Mouse (Mus musculus) cerebellum, adult 2 months (tissue): Measurements from ENCODE around the gene Hexim2. TPM values are rescaled to one million over a fixed set of nuclear protein-coding genes. Genes with fewer than 3 reads are reported as not detected.
A peak's percentile ranks its signal among the peaks of the same experiment; 100 is the strongest.

ENCODE experiments used
- DNase-seq, 2 experiments: peaks; one replicate each; pipeline ENCODE4 v3.0.0; 2021
- H3K27ac ChIP-seq: fragments of 200-500 bp; 2 replicates; pipeline ENCODE4 v1.5.1; 2012; ENCODE audit warnings: low read length, control low read depth, inconsistent platforms; ENCODE audit not compliant: insufficient read depth
- H3K27me3 ChIP-seq: fragments of 200-500 bp; 2 replicates; pipeline ENCODE4 v1.6.1; 2012; ENCODE audit warnings: inconsistent platforms, mild to moderate bottlenecking, low read length, moderate library complexity; ENCODE audit not compliant: control insufficient read depth, insufficient read depth
- H3K4me1 ChIP-seq: fragments of 200-500 bp; 2 replicates; pipeline ENCODE4 v1.6.1; 2011; ENCODE audit warnings: low read length; ENCODE audit not compliant: control insufficient read depth, insufficient read depth
- H3K4me3 ChIP-seq: fragments of 200-500 bp; replicated peaks from 2 replicates; pipeline ENCODE3; 2011; ENCODE audit warnings: mild to moderate bottlenecking, low read depth, low read length, control low read depth; ENCODE audit not compliant: insufficient read depth
- CTCF ChIP-seq: fragments of 200-500 bp; IDR thresholded peaks from 2 replicates; pipeline ENCODE4 v1.5.1; 2011; ENCODE audit warnings: low read depth, mild to moderate bottlenecking, control low read depth, low read length, moderate library complexity, borderline replicate concordance; ENCODE audit not compliant: insufficient read depth
- POLR2A ChIP-seq: fragments of 200-500 bp; IDR thresholded peaks from 2 replicates; pipeline ENCODE4 v1.6.1; 2011; ENCODE audit warnings: low read length, control low read depth, borderline replicate concordance; ENCODE audit not compliant: insufficient read depth
- WGBS: fragments of 180-500 bp; shearing (Covaris S2); methylation state at CpG from one replicate; pipeline ENCODE4 v1.1.7; 2018; 5-methylcytosine and 5-hydroxymethylcytosine counted together
- polyA plus RNA-seq: library from polyadenylated mRNA; depleted of rRNA; stranded (reverse); fragments of >200 nt; gene quantifications from 2 replicates; pipeline ENCODE4 v1.2.3, GENCODE M21; 2012

Hexim2 gene
- polyA plus RNA-seq, 1 experiment: 23.0 TPM

DNA sequence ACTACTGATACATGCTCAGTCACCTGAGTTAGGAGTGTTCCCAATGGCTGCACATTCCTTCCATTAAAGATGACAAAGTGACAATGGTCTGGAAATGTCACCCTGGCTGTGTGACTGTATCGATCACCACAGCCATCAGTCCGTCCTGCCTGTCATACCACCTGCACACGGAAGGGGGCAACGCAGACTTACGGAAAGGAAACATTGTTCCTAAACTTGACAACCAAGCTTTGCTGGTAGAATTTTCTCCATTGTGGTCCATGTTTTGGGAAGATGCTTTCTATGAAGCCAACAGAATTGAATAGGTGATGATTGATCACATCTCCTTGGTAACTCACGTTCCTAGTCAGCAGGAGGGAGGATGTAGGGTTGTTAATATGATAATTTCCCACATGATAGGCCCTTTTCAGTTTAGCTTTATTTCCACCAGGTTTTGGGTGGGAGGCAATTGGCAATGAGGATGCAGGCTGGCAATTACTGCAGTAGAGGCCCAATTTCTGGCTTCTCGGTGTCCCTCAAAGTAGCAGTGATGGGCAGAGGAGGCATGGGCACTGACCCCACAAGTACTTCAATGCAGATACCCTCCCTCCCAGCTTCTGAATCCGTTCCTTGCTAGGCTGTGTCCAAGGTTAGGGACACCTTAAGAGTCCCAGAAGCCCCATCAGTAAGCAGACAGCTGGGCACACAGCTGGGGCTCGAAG is 36.6 kb downstream of the Hexim2 start:
- DNase-seq: peak; percentile 80 to 87
- no peak for TF ChIP-seq POLR2A
- TF ChIP-seq CTCF: peak; percentile 100
- Histone ChIP-seq H3K4me1 (peaks cover 13% of the 10 kb centered on the region), H3K27me3 (no peaks in the 10 kb centered on the region), H3K27ac (no peak overlapping the region), H3K4me3 (no peak overlapping the region)
- 18% methylated on average over 9 of the region's 9 CpGs for WGBS

GRCm38 (mm10) chr11:103169664-103170063 is 37.4 kb downstream of the Hexim2 start:
- Histone ChIP-seq H3K4me1 (peaks cover 19% of the 10 kb centered on the region), H3K27ac (no peak overlapping the region), H3K4me3 (no peak overlapping the region), H3K27me3 (no peaks in the 10 kb centered on the region)
- DNase-seq: no peak
- WGBS: 82% methylated on average over 5 of the region's 5 CpGs
- TF ChIP-seq POLR2A (no peak), CTCF (no peak)

GRCm38 (mm10) chr11:103170111-103170493 is 37.9 kb downstream of the Hexim2 start:
- 40% methylated on average over 3 of the region's 3 CpGs for WGBS
- peak in 1 of 2 experiments; percentile 37 for DNase-seq
- H3K27ac ChIP-seq: no peak overlapping the region
- TF ChIP-seq POLR2A (no peak), CTCF (no peak)
- H3K4me1 ChIP-seq: peaks cover 19% of the 10 kb centered on the region
- peak overlapping the region; percentile 71 for H3K4me3 ChIP-seq
- H3K27me3 ChIP-seq: no peaks in the 10 kb centered on the region

DNA sequence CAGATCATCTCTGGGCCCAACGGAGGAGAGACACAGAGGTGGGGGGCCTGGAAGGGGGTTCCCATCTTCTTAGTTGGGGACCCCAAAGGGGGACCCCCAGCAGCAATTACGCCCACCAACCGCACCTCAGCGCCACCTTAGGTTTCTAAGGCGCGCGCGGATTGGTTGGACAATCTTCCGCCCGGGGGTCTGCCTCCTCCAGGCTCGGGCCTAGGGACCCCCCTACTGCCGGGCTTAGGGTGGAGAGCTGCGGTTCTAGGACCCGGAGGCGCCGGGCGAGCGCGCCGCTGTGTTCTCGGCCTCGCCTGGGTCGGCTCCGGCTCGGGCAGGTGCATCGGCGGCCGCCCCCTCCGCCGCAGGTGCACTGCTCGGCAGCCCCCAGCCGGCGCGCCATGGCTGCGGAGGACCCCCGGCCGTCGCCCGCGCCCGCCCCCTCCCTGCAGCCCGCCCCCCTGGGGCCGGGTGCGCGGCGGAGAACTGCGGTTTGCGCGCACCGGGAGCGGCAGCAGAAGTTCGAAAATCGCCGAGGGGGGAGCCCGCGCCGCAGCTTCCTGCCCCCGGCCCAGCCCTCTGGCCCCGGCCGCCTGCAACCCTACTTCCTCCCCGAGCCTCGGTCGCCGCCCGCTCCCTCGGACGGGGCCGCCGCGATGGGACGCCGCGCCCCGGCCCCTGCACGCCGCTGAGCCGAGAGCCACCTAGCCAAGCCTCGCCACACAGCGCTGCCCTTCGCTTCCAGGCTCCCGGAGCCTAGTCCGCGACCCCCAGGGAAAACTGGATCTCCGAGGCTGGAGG is 38.5 kb downstream of the Hexim2 start, which contains the start of gene Fmnl1:
Gene Fmnl1 (plus strand): TSS at position 614 of the 792 bp plus-strand sequence.
- TF ChIP-seq CTCF (no peak), POLR2A (no peak)
- no peaks in the 10 kb centered on the region for H3K27me3 ChIP-seq
- H3K4me1 ChIP-seq: peaks cover 19% of the 10 kb centered on the region
- H3K27ac ChIP-seq: peak within 1 kb of the TSS; percentile 49
- DNase-seq: peak in 1 of 2 experiments; percentile 60
- peak within 1 kb of the TSS; percentile 71 for H3K4me3 ChIP-seq
- 2% methylated on average over 57 of the region's 84 CpGs for WGBS

DNA sequence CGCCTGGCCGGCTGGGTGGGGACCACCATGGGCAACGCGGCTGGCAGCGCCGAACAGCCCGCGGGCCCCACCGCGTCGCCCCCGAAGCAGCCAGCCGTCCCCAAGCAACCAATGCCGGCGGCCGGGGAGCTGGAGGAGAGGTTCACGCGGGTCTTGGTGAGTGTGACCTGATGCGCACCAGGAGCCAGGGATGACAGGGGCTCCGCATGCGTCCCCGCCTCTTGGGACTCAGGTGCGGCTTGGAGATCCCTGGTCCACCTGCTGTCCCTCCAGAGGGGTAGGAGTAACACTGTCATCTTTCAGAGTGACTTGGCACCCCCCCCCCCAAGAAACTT is 39.0 kb downstream of the Hexim2 start:
- Histone ChIP-seq H3K4me1 (peaks cover 19% of the 10 kb centered on the region), H3K27me3 (no peaks in the 10 kb centered on the region), H3K27ac (peak overlapping the region; percentile 43; the same call in 1 of the 2 replicates), H3K4me3 (peak overlapping the region; percentile 71)
- no peak for DNase-seq
- TF ChIP-seq POLR2A (no peak), CTCF (no peak)
- under 1% methylated on average over 23 of the region's 23 CpGs for WGBS

DNA sequence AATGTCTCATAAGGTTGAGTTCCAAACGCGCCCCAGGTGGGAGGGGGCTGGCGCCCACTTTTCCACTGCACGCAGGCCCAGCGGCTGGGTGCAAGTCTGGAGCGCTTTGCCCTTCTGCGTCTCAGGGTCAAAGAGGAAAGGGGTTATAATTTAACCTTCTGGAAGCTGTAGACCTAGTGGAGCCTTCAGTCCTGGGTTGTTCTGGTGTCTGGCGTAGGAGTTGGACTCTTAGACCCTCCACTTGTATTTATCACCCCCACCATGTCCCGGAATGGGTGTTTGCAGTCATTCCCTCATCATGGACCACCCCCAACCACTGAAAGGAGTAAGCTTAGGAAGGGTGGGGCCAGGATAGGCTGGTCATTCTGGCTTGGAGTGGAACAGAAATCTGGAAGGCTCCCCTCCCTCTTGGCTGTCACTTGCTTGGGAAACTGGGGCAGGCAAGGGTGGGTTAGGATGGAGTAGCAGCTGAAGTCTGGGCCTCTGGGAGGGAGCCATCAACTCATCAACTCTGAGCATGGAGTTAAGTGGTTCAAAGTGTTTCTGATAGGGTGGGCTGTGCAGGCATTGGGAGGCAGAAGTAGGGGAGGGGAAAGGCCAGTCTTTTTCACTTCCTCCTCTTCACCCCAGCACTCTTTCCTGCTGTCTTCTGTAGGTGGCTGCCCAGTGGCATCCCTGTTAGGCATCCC is 39.6 kb downstream of the Hexim2 start:
- H3K4me1 ChIP-seq: peaks cover 19% of the 10 kb centered on the region

DNA sequence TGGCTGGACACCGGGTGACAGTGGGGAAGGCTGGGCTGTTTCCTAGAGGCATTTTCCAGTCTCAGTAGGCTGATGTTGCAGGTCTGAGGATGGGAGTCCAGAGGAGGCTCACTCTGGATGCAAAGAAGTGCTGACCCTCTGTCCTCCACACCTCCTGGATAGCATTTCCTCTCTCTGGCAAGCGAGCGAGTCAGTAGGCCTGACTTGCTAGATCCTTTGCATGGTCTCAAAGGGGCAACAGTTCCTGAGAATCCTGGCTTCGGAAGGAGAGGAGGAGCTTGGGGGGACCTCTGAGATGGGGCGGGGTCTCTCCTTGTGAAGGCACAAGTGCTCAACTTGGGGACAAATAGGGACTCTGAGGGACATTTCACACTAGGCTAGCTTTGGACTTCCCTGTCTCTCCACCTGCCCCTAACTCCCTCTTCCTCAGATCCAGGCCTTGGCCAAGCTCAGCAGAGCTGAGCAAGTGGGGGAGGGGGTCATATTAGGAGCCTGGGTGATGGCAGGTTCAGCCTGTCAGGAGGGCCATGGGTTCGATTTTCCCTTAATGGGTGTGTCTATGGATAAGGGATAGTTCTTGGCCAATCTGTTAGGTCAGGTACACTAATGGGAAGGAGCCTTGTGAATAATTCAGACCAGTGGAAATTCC is 40.3 kb downstream of the Hexim2 start:
- no peak for TF ChIP-seq CTCF
- TF ChIP-seq POLR2A: no peak
- Histone ChIP-seq H3K4me3 (peak overlapping the region; percentile 71), H3K4me1 (peaks cover 19% of the 10 kb centered on the region), H3K27ac (no peak overlapping the region), H3K27me3 (no peaks in the 10 kb centered on the region)
- WGBS: 72% methylated on average over 6 of the region's 6 CpGs
- peak in 1 of 2 experiments; percentile 31 for DNase-seq

More for the DNA sequence above, 39.6 kb downstream of the Hexim2 start:
- Histone ChIP-seq H3K27ac (0 out of 2 replicates have a peak overlapping the region, but pooled peaks have one; percentile 37), H3K4me3 (peak overlapping the region; percentile 71), H3K27me3 (no peaks in the 10 kb centered on the region)
- 63% methylated on average over 9 of the region's 9 CpGs for WGBS
- peak in 1 of 2 experiments; percentile 34 for DNase-seq
- no peak for TF ChIP-seq CTCF
- TF ChIP-seq POLR2A: no peak
